Mouse (Mus musculus): Measurements from ENCODE around the gene Acacb.

GRCm38 (mm10) chr5:114116586-114116985, 29.7 kb upstream of the Acacb start:
- TF ChIP-seq CTCF (IDR thresholded peaks at IDR 0.05; ENCODE audit: control insufficient read depth, insufficient read depth, low read length) (no peak), POLR2A (IDR thresholded peaks at IDR 0.05; ENCODE audit: borderline replicate concordance, control insufficient read depth, low read depth, low read length) (no peak)
